Mouse (Mus musculus): ENCODE measurements around the gene Tor1aip1.
"Not testable (repeated sequence)": the region's sequence is repeated elsewhere in the genome, so short reads cannot be mapped to it uniquely, and the experiment has no call there.

The Tor1aip1 gene

DNA sequence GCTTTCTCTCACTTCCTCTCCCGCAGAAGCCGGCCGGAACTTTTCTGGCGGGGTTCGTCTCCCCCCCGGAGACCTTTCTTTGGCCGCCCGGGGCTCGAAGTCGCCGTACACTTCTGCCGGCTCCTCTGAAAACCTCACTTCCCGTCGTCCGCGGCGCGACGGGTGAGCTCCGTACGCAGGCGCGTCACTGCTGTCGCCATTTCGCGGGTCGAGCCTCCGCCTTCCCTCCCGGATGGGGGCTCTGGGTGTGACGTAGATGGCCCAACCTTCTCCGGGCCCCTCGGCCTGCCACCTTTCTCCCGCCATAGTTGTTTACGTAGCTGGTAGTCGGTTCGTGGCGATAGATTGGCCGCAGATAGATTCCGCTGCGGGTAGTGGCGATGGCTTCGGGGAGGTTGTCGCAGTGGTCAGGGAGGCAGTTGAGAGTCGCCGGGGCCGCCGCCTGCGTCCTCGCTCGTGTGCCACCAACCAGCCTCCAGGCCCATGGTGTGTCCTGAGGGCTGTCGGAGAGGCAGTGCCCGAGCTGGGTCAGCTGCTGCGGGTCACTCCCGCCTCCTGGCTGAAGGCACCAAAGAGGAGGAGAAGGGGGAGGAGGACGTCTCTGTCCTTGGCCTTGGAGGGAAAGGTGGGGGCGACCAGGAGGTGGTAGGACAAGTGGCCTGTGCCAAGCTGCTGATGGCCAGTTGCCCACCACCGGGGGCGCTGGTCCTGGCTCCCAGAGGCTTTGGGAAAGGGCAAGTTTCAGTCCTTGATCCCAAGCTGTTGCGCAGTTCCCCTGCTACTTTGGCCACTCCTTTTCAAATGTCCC is at the start of gene Tor1aip1:
Gene Tor1aip1 (minus strand): TSS at position 551 of the 808 bp plus-strand sequence.
- peak; percentile 99 for DNase-seq

DNA sequence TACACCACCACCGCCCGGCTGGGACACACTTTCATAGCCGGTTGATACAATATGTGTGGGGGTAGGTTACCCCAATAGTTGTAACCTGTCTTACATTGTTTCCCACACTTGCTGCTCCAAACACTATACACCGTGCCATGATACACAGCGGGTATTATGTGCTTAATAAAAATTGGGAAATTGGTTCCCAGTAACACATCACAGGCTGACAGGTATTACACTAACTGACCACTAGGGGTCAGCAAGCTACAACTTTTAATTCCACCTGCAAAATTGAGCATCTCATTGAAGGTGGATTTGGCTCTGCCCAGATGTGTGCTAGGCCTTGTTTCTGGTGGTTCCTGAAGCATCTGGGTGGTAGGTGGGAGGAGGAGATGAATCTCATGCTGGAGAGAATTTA is 49.5 kb upstream of the Tor1aip1 start:
- DNase-seq, result peak; percentile 27

DNA sequence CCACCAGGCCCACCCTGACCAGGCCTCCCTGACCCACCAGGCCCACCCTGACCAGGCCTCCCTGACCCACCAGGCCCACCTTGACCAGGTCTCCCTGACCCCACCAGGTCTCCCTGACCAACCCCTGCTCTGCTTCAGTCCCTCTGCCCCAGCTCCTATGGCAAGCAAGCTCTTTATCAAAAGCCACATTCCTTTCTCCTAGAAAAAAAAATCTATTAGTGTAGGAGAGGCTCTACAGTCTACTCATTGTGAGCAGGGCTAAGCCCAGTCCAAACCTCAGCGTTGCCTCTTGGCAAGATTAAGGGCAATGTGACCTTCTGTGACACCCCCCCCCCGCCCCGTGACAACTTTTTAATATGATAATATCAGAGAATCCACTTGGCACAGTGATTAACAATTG is 48.3 kb upstream of the Tor1aip1 start:
- no peak for DNase-seq

DNA sequence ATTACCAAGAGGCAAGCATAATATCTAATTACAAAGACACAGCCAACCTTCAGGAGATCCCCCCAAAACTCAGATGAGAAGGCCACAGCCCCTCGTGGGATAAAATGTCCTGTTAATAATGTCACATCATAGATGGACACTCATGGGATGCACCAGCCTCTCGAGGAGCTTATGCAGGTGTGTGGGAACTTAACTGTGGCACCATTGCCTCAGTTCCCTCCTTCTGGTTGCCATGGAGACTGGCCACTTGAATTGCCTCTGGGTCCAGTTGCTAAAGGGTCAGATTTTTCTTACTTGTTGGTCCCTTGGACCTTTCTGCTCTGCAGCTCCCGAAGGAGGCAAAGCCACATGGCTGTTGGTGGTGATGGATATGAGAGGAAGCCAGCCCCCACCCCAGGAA is 41.4 kb upstream of the Tor1aip1 start:
- DNase-seq, result no peak

DNA sequence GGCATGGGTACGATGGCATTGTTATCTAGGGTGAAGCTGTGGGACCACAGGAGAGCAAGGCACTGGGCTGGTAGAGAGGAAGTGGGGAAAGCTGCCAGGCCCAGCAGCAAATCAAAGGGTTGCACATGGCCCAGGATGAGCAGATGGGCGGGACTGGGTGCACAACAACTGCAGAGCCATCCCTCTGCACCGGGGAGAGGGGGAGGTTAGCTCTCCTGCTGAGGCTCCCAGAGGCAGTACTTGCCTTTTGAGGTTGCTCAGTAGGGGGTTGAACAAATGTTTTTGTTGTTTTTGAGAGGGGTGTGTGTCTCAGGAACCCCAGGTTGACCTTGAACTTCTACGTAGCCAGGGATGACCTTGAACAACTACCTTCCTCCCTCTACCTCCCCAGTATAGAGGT is 40.2 kb upstream of the Tor1aip1 start:
- DNase-seq, result no peak

DNA sequence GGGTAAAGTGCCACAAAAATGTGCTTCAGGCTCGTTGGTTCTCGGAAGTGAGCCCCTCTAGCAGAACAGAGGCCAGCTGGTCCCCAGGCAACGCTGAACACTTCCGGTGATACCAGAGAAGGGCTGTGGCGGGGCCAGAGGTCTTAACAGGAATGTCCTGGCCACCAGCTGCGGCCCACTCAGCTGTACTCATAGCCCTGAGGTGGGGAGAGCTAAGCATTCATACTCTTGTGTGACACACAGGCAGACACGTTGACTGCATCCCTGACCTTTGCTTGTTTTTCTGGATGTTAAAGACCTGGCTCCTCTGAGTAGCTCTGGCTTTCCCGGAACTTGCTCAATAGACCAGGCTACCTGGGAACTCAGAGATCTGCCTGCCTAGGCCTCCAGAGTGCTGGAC is 38.3 kb upstream of the Tor1aip1 start:
- no peak for DNase-seq

DNA sequence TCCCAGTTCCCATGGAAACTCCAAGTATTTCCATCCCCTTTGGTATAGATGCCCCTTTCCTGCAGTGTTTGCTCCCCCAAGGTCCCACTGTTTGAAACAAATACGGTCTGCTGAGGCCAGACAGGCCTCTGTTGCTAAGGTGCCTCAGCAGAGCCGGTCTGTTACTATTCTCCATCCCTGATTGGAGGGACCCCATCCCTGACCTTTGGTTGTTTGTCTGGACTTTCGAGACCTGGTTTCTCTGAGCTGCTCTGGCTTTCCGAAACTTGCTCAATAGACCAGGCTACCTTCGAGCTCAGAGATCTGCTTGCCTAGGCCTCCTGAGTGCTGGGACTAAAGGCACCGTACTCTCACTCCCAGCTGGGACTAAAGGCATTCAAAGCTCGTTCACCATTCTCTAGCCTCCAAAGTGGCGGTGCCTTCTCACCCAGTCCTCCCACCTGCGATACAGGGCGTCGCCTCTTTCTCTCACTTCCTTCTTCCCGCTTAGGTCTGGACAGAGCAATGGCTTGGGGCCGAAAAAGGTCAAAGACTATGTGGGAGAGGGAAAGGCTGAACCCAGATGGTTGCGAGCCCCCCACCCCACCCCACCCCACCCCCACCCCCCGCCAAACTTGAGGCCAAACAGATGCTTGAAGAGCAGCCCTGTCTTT is 37.0 kb upstream of the Tor1aip1 start:
- no peak for DNase-seq

DNA sequence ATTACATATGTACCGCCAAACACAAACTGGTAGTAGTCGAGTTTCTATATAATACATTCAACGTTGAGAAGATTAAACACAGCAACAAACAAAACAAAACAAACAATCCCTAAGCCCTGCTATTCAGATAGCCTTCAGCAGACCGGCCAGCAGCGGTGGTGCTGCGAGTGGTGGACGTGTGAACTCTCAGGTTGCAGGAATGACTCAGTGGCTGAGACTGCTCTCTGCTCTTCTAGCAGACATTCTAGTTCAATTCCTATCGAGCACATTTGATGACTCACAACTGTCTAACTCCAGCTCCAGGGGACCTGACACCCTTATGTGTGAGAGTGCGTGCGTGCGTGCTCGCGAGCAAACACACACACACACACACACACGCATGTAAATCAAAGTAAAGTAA is 33.8 kb upstream of the Tor1aip1 start:
- DNase-seq, result no peak

DNA sequence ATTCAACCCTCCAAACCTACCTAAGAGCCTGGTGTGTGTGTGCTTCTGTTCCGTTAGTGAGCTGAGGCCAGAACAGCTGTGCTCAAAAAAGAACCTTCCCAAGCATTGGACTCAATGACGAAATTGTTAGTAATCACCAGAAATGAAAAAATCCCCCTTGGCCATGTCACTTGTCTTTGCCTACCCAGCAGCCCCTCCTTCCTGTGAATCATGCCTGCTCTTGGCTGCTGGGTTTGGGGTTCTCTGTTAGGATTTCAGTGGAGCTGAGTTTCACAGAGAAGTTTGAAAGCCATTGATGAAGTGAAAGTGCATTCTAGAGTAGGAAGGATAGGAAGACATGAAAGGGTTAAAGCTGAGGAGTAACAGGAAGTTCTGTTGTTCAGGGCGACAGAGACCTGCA is 29.9 kb upstream of the Tor1aip1 start:
- DNase-seq, result no peak

DNA sequence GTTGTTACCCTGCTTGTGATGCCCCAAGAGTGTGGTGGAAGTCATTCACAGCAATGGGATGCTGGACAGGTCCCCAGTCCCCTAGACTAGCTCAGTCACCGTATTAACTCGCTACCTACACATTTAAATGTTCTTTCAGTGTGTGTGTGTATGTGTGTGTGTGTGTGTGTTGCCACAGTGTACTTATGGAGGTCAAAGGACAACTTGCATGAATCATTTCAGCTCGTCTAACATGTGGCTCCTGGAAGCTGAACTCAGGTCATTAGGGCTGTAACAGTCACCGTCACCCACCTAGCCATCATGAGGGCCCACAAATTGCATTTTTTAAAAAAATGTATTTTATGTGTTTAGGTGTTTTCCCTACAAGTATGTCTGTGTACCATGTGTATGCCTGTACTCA is 25.9 kb upstream of the Tor1aip1 start:
- DNase-seq, result no peak

DNA sequence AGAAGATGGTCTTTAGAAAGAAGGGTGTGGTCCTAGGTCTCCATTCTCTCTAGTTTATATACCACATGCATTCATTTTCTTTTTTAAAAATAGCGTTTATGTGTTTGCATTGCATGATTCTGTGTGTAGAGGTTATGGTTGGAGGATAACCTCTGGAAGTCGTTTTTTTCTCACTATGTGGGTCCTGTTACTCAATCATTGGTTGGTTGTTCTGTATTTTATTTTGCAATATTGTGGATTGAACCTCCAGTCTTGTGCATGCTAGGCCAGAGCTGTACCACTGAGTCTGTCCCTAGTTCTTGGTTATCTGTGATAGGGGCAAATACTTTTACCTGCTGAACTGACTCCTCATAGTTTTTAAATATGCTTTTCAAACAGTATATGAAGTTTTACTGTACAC is 21.9 kb upstream of the Tor1aip1 start:
- no peak for DNase-seq

DNA sequence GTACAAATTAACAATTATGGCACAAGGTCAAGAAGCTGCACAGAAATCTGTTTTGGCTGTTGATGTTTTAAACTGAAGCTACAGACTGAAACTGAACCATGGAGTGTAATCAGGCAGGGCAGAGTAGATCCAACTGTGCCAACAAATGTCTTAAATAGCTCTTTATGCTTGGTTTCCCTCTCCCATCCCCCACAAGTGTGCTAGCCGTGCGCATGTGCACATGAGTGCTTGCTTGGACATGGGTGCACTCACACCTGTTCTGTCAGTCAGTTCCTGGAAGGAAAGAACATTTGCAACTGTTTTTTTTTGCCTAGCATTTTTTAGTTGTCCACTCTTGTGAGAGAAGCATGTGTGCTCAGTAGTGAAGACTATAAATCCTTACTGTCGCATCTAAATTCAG is 10.4 kb upstream of the Tor1aip1 start:
- no peak for DNase-seq

DNA sequence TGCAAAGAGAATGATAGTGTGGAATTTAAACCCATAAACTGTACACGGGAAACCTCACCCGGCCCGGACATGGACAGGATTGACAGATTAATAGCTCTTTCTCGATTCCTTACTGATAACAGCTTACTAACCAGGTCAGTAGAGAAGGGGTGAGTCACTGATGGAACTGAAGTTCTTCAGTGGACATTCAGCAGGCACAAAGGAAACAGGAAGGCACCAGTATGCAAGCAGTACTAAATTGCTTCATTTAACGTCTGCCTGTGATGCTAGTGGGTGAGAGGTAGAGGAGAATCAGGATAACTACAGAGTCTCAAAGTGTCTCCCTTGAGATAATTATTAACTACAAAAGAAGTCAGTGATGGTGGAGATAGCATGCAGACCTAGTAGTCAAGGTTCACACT is 7.9 kb upstream of the Tor1aip1 start:
- DNase-seq, result no peak

DNA sequence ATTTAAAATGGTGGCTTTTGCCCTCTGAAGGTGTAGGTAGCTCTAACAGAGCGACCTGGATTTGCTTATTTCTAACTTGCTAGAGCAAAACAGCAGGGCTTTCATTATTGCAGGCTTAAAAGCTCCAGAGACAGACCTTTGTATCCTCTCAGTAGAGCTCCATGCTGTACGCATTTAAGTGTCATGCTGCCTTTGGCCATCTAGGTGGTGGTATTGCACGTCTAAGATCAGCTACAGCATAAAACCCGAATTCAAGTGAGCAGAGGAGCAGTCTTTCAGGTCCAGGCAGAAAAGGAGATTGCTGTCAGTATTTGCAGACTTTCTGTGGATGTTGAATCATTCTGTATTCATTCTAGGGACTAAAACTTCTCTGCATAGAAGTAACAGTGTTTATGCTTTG is 6.7 kb upstream of the Tor1aip1 start:
- peak; percentile 28 for DNase-seq

DNA sequence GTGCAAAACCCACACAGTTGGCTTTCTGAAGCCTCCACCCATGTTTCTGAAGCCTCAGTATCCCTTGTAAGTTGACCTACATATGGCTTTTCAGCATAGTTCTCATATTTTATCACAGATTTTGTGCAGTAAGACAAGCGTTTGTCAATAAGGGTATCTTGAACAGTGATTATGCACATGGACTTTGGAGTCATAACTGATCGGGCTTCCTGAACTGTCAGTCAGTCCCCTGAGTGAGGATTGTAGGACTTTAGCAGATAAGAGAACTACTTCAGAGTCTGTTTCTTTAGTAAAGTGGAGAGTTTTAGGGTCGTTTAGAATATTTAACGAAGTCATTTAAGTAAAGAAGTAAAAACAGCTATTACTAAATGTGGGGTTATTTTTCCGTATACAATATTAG is 6.2 kb upstream of the Tor1aip1 start:
- no peak for DNase-seq

DNA sequence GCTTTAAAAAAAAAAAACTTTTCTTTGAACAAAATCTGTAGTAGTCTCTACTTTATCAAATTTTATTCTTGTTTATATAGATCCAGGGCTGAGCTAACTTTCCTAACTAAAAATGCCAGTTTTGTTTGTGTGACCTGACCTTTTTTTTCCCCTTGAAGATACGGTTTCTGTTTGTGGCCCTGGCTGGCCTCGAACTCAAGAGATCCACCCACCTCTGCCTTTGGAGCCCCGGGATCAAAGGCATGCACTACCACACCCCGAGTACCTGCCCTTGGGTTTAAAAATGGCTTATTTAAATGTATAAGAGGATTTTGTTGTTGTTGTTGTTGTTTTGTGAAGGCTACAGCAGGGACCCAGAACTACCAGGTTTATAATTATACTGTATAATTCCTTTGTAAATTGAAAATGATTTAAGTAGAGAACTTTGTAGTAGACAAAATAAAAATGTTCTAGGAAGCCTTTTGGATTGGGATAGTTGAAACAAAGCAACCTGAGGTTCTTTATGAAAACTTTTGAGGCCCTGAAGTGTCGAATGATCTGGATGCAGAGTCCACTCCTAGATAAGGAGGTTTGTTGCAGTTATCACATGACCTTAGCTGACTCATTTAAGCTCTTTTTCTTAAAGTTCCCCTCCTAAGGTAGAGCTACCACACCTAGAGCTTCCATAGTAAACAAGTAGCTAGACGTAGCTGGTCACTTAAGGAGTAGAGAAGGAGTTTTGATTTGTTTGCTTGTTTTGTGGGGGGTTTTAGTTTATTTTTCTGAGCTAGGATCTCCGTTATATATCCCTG is 5.4 kb upstream of the Tor1aip1 start:
- DNase-seq, result no peak

DNA sequence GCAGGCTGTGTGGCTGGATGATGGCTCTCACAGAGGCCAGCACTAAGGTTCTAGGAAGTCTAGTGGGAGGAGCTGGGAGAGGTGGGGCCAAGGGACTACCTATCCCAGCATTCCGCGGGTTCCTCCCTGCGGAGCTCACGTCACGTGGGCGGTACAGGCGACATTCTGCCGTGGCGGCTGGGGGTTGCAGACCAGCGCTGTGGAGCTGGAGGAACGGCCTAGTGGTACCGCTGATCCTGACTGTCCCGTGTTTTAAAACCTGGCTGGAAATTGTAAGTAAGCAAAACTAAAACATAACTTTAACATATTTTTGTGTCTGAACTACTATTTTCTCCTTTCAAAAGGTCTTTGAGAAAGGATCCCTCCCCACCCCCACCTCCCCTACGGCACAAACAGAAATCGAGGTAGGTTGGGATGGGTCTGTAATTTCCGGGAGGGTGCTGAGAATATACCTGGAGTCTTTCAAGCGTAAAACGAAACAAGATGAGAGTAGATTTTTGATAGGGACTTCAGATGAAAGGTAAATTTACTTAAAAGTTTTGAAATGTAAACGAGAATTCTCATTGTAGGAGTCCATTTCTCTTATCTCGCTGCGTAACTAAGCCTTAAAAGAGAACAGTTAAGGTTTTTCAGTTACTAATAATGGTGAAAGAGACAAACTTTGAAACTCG is 4.6 kb upstream of the Tor1aip1 start:
- peak; percentile 95 for DNase-seq

DNA sequence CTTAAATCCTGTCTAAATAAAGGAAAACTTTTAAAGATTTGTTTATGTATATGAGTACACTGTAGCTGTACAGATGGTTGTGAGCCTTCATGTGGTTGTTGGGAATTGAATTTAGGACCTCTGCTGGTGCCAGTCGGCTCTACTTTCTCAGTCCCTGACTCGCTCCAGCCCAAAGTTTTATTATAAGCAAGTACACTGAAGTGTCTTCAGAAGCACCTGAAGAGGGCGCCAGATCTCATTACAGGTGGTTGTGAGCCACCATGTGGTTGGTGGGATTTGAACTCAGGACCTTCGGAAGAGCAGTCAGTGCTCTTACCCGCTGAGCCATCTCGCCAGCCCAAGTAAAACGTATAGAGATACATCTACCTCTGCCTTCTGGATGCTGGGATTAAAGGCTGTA is 3.7 kb upstream of the Tor1aip1 start:
- DNase-seq, result not testable (repeated sequence)

DNA sequence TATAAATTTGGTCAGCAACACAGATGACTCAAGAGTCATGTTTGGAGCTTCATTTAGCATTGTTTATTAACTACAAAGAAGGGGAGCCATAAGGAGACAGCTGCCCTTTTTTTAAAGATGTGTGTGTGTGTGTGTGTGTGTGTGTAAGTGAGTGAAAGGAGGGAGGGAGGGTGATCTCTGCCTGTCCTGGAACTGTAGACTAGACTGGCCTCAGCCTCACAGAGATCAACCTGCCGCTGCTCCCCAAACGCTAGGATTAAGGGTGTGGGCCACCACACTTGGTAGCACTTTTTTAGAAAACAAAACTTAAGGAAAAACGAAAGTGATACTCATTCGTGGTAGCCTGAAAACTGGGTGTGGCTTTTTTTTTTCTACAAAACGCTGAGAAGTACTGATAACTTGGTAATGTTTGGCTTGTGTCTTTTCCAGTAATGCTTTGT is 884 bp upstream of the Tor1aip1 start:
- DNase-seq, result no peak

DNA sequence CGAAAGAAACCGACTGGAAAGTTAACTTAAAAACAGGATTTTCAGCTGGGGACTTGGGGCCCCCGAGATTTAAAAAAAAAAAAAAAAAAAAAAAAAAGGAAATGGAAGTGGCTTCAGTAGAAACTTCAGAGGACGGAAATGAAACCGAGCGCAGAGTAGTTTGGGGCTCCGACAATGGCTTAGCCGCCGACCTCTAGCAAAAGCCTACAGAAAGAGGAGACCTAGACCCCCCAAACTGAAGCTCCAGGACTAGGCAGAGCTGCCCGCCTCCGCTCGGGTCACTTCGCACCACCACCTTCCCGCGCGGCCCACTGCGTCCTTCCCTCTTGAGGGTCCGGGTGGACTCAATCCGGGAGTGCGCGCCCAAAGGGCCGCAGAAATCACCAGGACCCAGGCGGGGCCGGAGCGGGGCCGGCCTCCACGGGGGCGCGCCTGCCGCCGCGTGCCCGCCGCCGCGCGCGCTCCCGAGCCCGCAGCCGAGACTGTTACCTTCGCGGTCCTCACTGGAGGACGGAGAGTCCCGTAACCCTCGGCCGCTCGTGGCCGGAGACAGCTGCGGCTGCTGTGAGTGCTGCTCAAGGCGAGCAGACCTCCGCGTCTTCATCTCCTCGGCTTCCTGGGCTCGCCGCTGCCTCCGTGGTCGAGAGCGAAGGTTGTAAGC is 881 bp downstream of the Tor1aip1 start, which contains the start of gene Tor1aip2:
Gene Tor1aip2 (plus strand): TSS at position 135 of the 661 bp plus-strand sequence.
- DNase-seq, result peak; percentile 76

DNA sequence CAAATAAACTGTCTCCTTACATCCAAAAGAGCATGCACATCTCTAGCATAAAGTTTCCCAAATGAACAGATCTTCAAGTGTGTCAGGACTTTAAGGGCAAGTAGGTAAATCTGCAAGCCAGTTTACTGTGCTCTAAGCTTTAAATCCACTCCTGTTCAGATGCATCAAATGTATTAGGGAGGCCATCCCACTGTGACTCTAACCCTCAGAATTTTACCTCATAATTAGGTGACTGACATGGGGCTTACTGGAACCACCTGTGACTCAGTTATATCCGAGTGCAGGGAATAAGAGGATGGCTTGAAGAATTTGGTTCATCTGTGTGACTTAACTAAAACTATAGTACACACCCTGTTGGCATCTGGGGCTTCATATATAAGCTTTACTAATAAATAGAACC is 1.6 kb downstream of the Tor1aip1 start:
- no peak for DNase-seq

DNA sequence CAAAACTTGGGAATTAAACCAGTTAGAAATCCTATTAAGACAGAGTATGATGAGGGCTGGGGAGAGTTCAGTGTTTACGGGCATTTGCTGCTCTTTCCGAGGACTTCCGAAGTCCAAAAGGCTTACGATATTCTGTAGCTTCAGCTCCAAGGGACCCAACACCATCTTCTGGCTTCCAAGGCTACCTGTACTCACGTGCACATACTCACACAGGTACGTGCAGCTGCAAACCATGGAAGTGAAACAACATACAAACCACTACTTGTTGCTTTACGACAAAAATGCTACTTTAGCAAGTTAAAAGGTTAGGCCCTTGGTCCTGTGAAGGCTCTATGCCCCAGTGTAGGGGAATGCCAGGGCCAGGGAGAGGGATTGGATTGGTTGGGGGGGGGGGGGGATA is 2.4 kb downstream of the Tor1aip1 start:
- DNase-seq, result no peak
